Mouse (Mus musculus) myocyte (in vitro differentiated cells): ENCODE results near the gene Rnf168.

Experiments
- E2F4 ChIP-seq: IDR thresholded peaks from one replicate; pipeline ENCODE4 v1.6.1; 2011; ENCODE audit warnings: mild to moderate bottlenecking, control low read depth, moderate library complexity; ENCODE audit not compliant: insufficient read depth
- POLR2A ChIP-seq: IDR thresholded peaks from one replicate; pipeline ENCODE4 v1.6.1; 2011; ENCODE audit warnings: low read depth, mild to moderate bottlenecking, control low read depth, moderate library complexity; ENCODE audit not compliant: insufficient read length
- TCF3 ChIP-seq: IDR thresholded peaks from one replicate; pipeline ENCODE4 v1.6.1; 2011; ENCODE audit warnings: low read depth, control low read depth; ENCODE audit not compliant: insufficient read length
- USF1 ChIP-seq: IDR thresholded peaks from one replicate; pipeline ENCODE4 v1.6.1; 2011; ENCODE audit warnings: low read depth, mild to moderate bottlenecking, control low read depth, moderate library complexity

GRCm38 (mm10) chr16:32345521-32345920 lies 68.3 kb downstream of the Rnf168 start:
- TF ChIP-seq USF1 (no peak), POLR2A (no peak), TCF3 (no peak), E2F4 (no peak)
